Mouse (Mus musculus): Measurements from ENCODE around the gene Mylk3.

- TF ChIP-seq MAFK (IDR thresholded peaks at IDR 0.05; ENCODE audit: insufficient read depth, low read depth, low read length) (no peak), ZNF384 (IDR thresholded peaks at IDR 0.05; ENCODE audit: low read depth, low read length) (no peak), CHD2 (IDR thresholded peaks at IDR 0.05; ENCODE audit: low read depth, low read length) (no peak)
Observed at GRCm38 (mm10) chr8:85405961-85406360, 19.8 kb upstream of the Mylk3 start.
